Mouse (Mus musculus): ENCODE data around the gene C530008M17Rik. TPM values are rescaled to one million over a fixed set of nuclear protein-coding genes. Genes with fewer than 3 reads are reported as not detected.

C530008M17Rik gene
- 58.1 and 113 TPM in 2 replicates for polyA plus RNA-seq (2012; rRNA removed)

GRCm38 (mm10) chr5:76656212-76656611, at the start of gene C530008M17Rik:
Gene C530008M17Rik, plus strand, starts transcription at chr5:76656512.

GRCm38 (mm10) chr5:76905405-76906154, 249.3 kb downstream of the C530008M17Rik start, which contains the start of gene Aasdh:
Gene Aasdh, minus strand, starts transcription at chr5:76905514.

Other genes with a start within 250 kb of the C530008M17Rik start
- 0.16 and 1.6 TPM in 2 replicates for gene Gm7271, start 172.5 kb upstream of the C530008M17Rik start, polyA plus RNA-seq (2012; rRNA removed)
- gene Exoc1, start 127.2 kb upstream of the C530008M17Rik start, polyA plus RNA-seq (2012; rRNA removed): 78.6 and 86.8 TPM in 2 replicates
- 14.8 and 16.2 TPM in 2 replicates for gene Cep135, start 67.8 kb upstream of the C530008M17Rik start, polyA plus RNA-seq (2012; rRNA removed)
- gene Aasdh, start 249.0 kb downstream of the C530008M17Rik start, polyA plus RNA-seq (2012; rRNA removed): 25.1 and 28.4 TPM in 2 replicates